18 mouse cellular contexts compared by ENCODE assay signal in genomic region chr11:98952111-98952510, GRCm38 (mm10). TPM values are rescaled to one million over a fixed set of nuclear protein-coding genes. Genes with fewer than 3 reads are reported as not detected.
DNase-seq lines count a peak whose midpoint lies in the region; ATAC-seq and TF ChIP-seq lines count a peak whose summit lies in the region.
"Had no signal": no experiment of that assay in that cellular context is flagged by ENCODE, and none has a peak within 500 bp of the region (broad histone marks: within the 10 kb centered on the region; RNA-seq: fewer than 3 reads in every experiment).

No protein-coding gene starts in this region.

- no peak for DNase-seq in heart, adult 18-20 months
- no peak for DNase-seq in layer of hippocampus, adult 2 months (ENCODE audit: low spot score in 2 of 2)
- no peak for DNase-seq in layer of hippocampus, adult 9-10 months (ENCODE audit: low spot score)
- DNase-seq in ES-E14 (ENCODE audit: low read depth, low spot score), result no peak
- no peak for DNase-seq in right cerebral cortex, adult 18-20 months
- DNase-seq: kidney, adult 18-20 months; right cerebral cortex, postnatal 14 days; thymus, adult 18-20 months had no signal

- no peak overlapping the region for H3K4me3 ChIP-seq in heart, embryonic 14.5 days (ENCODE audit: control insufficient read depth in 1 of 2, insufficient read depth in 1 of 2, low read depth in 1 of 2, low read length in 2 of 2)
- H3K4me3 ChIP-seq in layer of hippocampus, adult 2 months, result no peak overlapping the region
- H3K4me3 ChIP-seq in ES-E14 (ENCODE audit: insufficient read depth in 1 of 2, low read depth in 1 of 2, low read length in 2 of 2, poor library complexity in 1 of 2, severe bottlenecking in 1 of 2), result no peak overlapping the region
- H3K4me3 ChIP-seq in stomach, embryonic 14.5 days (ENCODE audit: low read depth, low read length), result no peak overlapping the region
- H3K4me3 ChIP-seq: embryonic facial prominence, embryonic 13.5 days; hindbrain, embryonic 15.5 days; liver, embryonic 15.5 days; neural tube, embryonic 13.5 days had no signal

- H3K27me3 ChIP-seq in heart, embryonic 14.5 days (ENCODE audit: control insufficient read depth, insufficient read depth, low read length), result no peaks in the 10 kb centered on the region
- no peaks in the 10 kb centered on the region for H3K27me3 ChIP-seq in stomach, embryonic 14.5 days (ENCODE audit: control insufficient read depth, insufficient read depth, low read length)
- H3K27me3 ChIP-seq: embryonic facial prominence, embryonic 13.5 days; hindbrain, embryonic 15.5 days; liver, embryonic 15.5 days; neural tube, embryonic 13.5 days had no signal

- no peaks in the 10 kb centered on the region for H3K9me3 ChIP-seq in heart, embryonic 14.5 days (ENCODE audit: control insufficient read depth, low read length)
- H3K9me3 ChIP-seq in ES-E14 (ENCODE audit: control insufficient read depth, insufficient read depth, low read depth, low read length), result no peaks in the 10 kb centered on the region
- no peaks in the 10 kb centered on the region for H3K9me3 ChIP-seq in stomach, embryonic 14.5 days (ENCODE audit: control insufficient read depth, low read depth, low read length)
- H3K9me3 ChIP-seq: embryonic facial prominence, embryonic 13.5 days; hindbrain, embryonic 15.5 days; liver, embryonic 15.5 days; neural tube, embryonic 13.5 days had no signal

- H3K36me3 ChIP-seq in heart, embryonic 14.5 days (ENCODE audit: control insufficient read depth, insufficient read depth, low read length), result peaks cover 32% of the 10 kb centered on the region
- peaks cover 7% of the 10 kb centered on the region; the same call in 1 of the 2 replicates for H3K36me3 ChIP-seq in ES-E14 (ENCODE audit: control insufficient read depth, insufficient read depth, low read length, poor library complexity, severe bottlenecking)
- peaks cover 16% of the 10 kb centered on the region for H3K36me3 ChIP-seq in stomach, embryonic 14.5 days (ENCODE audit: control insufficient read depth, insufficient read depth, low read length)
- H3K36me3 ChIP-seq: hindbrain, embryonic 15.5 days; liver, embryonic 15.5 days had no signal

- H3K4me2 ChIP-seq in heart, embryonic 14.5 days (ENCODE audit: low read length), result no peak overlapping the region; the same call in 1 of the 2 replicates
- H3K4me2 ChIP-seq in stomach, embryonic 14.5 days (replicated peaks; ENCODE audit: low read depth, low read length), result no peak overlapping the region
- H3K4me2 ChIP-seq: embryonic facial prominence, embryonic 13.5 days; midbrain, embryonic 11.5 days had no signal

- H3K4me1 ChIP-seq in heart, embryonic 14.5 days (ENCODE audit: control insufficient read depth in 2 of 2, insufficient read depth in 2 of 2, low read length in 2 of 2), result peaks cover 66 to 92% of the 10 kb centered on the region in 2 experiments
- peaks cover 6 to 42% of the 10 kb centered on the region in 2 experiments; a peak in 3 of 4 replicates for H3K4me1 ChIP-seq in ES-E14 (ENCODE audit: control insufficient read depth in 2 of 2, insufficient read depth in 2 of 2, low read length in 2 of 2, poor library complexity in 1 of 2)
- peaks cover 67% of the 10 kb centered on the region for H3K4me1 ChIP-seq in stomach, embryonic 14.5 days (ENCODE audit: control insufficient read depth, insufficient read depth, low read length)

- in situ Hi-C loops in ES-E14 (cut with MboI; ENCODE audit: low sequenced_read_pairs in 2 of 2, unreplicated experiment in 2 of 2), result no loop called here

- peak overlapping the region; percentile 66; the same call in 1 of the 2 replicates for H3K9ac ChIP-seq in heart, embryonic 14.5 days (ENCODE audit: low read length)
- H3K9ac ChIP-seq in ES-E14 (ENCODE audit: insufficient read depth, low read depth, low read length, poor library complexity, severe bottlenecking), result no peak overlapping the region
- H3K9ac ChIP-seq in stomach, embryonic 14.5 days (replicated peaks; ENCODE audit: low read depth, low read length), result no peak overlapping the region
- H3K9ac ChIP-seq: forebrain, postnatal 0 days; hindbrain, embryonic 15.5 days; liver, embryonic 15.5 days had no signal

- peak overlapping the region in 1 of 2 experiments; percentile 93; a peak in 2 of 4 replicates for H3K27ac ChIP-seq in heart, embryonic 14.5 days (replicated peaks in 1 of 2; ENCODE audit: control insufficient read depth in 1 of 2, insufficient read depth in 1 of 2, low read depth in 2 of 2, low read length in 2 of 2)
- no peak overlapping the region for H3K27ac ChIP-seq in layer of hippocampus, adult 2 months
- peak overlapping the region; percentile 89; the same call in 1 of the 2 replicates for H3K27ac ChIP-seq in ES-E14 (ENCODE audit: insufficient read depth, low read depth, low read length, poor library complexity, severe bottlenecking)
- peak overlapping the region; percentile 66; the same call in 1 of the 2 replicates for H3K27ac ChIP-seq in stomach, embryonic 14.5 days (ENCODE audit: low read length)

- peak; percentile 28; the same call in 1 of the 2 replicates for TF ChIP-seq CTCF in layer of hippocampus, adult 2 months (conservative IDR thresholded peaks at IDR 0.05)

- no peak for ATAC-seq in heart, embryonic 14.5 days (ENCODE audit: insufficient number of reproducible peaks, insufficient read depth, low FRiP score, low read depth)
- ATAC-seq in stomach, embryonic 14.5 days (ENCODE audit: insufficient number of reproducible peaks, insufficient read depth, low FRiP score, low read depth), result no peak

- 83% methylated on average over 1 of the region's 1 CpGs for whole genome bisulfite sequencing in heart, embryonic 14.5 days
- 88% methylated on average over 1 of the region's 1 CpGs for WGBS in stomach, embryonic 14.5 days

TF ChIP-seq in ES-E14, 5 proteins besides CTCF, POLR2A, EP300 and RAD21:
- TF ChIP-seq ZNF384 (IDR thresholded peaks at IDR 0.05; ENCODE audit: low read depth, low read length) (peak; percentile 77), MAFK (IDR thresholded peaks at IDR 0.05; ENCODE audit: insufficient read depth, low read depth, low read length) (0 out of 2 replicates have a peak, but pooled peaks have one; percentile 2), ZC3H11A (IDR thresholded peaks at IDR 0.05; ENCODE audit: borderline replicate concordance, low read depth, low read length) (no peak), CHD2 (IDR thresholded peaks at IDR 0.05; ENCODE audit: low read depth, low read length) (no peak), HCFC1 (IDR thresholded peaks at IDR 0.05; ENCODE audit: borderline replicate concordance, insufficient read depth, low read length) (no peak)

RNA-seq across cellular contexts. Expression of gene Rara, which starts 24.5 kb away (rescaled TPM):
- polyA plus RNA-seq in heart, embryonic 14.5 days (2014; fragmentation: Nextera tagmentation; extraction: Ambion mirVana), result 31.4 and 33.4 TPM in 2 replicates
- total RNA-seq in heart, adult 18-20 months (2021), result 10 to 100 TPM in 1 of 2 experiments, 1 to 10 TPM in 1; 8.7 to 10.1 TPM
- 10 to 100 TPM; 15.4 to 19.0 TPM for total RNA-seq in layer of hippocampus, adult 2 months (2021)
- 25.8 and 30.1 TPM in 2 replicates for total RNA-seq in ES-E14 (2012; rRNA removed)
- 54.0 and 56.8 TPM in 2 replicates for polyA plus RNA-seq in stomach, embryonic 14.5 days (2014; fragmentation: Nextera tagmentation; extraction: Ambion mirVana)

RNA-seq across cellular contexts. Expression of gene Gjd3, which starts 30.7 kb away (rescaled TPM):
- polyA plus RNA-seq in heart, embryonic 14.5 days (2014; fragmentation: Nextera tagmentation; extraction: Ambion mirVana), result 1.00 and 2.3 TPM in 2 replicates
- total RNA-seq in heart, adult 18-20 months (2021), result under 1 TPM; 0.36 to 0.45 TPM
- total RNA-seq in layer of hippocampus, adult 2 months (2021), result 1 to 10 TPM; 1.3 to 2.0 TPM
- total RNA-seq in ES-E14 (2012; rRNA removed), result 0.27 and 1.7 TPM in 2 replicates
- polyA plus RNA-seq in stomach, embryonic 14.5 days (2014; fragmentation: Nextera tagmentation; extraction: Ambion mirVana), result not detected in 2 replicates
- total RNA-seq: gastrocnemius, postnatal 14 days; monocyte, adult 5-6 weeks had no signal
- polyA plus RNA-seq: liver, embryonic 15.5 days; midbrain, embryonic 11.5 days had no signal

RNA-seq across cellular contexts. Expression of gene Cdc6, which starts 44.5 kb away (rescaled TPM):
- 15.6 and 17.5 TPM in 2 replicates for polyA plus RNA-seq in heart, embryonic 14.5 days (2014; fragmentation: Nextera tagmentation; extraction: Ambion mirVana)
- under 1 TPM; 0.40 to 0.41 TPM for total RNA-seq in heart, adult 18-20 months (2021)
- under 1 TPM; 0.52 to 0.64 TPM for total RNA-seq in layer of hippocampus, adult 2 months (2021)
- total RNA-seq in ES-E14 (2012; rRNA removed), result 32.7 and 51.3 TPM in 2 replicates
- polyA plus RNA-seq in stomach, embryonic 14.5 days (2014; fragmentation: Nextera tagmentation; extraction: Ambion mirVana), result 31.4 and 32.6 TPM in 2 replicates

Comparison
In these comparisons a context has a peak if more than half of its experiments do, and no peak if none do; other contexts are left out.
1. RNA of gene Cdc6, which starts 44.5 kb away (total RNA-seq): 32.7 to 51.3 TPM in ES-E14; 0.52 to 0.64 TPM in layer of hippocampus, adult 2 months and 0.40 to 0.41 TPM in heart, adult 18-20 months; every median in the first group is over 10 times any median in the second.